16 mouse cellular contexts compared by ENCODE assay signal in genomic region chr5:120431001-120431583, GRCm38 (mm10). TPM values are rescaled to one million over a fixed set of nuclear protein-coding genes. Genes with fewer than 3 reads are reported as not detected.
DNase-seq lines count a peak whose midpoint lies in the region; ATAC-seq and TF ChIP-seq lines count a peak whose summit lies in the region.
"Had no signal": no experiment of that assay in that cellular context is flagged by ENCODE, and none has a peak within 500 bp of the region (broad histone marks: within the 10 kb centered on the region; RNA-seq: fewer than 3 reads in every experiment).

No protein-coding gene starts in this region.

- H3K27ac ChIP-seq in ES-E14 (ENCODE audit: insufficient read depth, low read depth, low read length, poor library complexity, severe bottlenecking), result no peak overlapping the region
- peak overlapping the region; percentile 97 for H3K27ac ChIP-seq in hindbrain, embryonic 13.5 days
- peak overlapping the region; percentile 81 for H3K27ac ChIP-seq in midbrain, embryonic 15.5 days
- H3K27ac ChIP-seq in gastrocnemius, adult 2 months, result no peak overlapping the region
- H3K27ac ChIP-seq: liver, embryonic 15.5 days had no signal

- no peak overlapping the region for H3K9ac ChIP-seq in ES-E14 (ENCODE audit: insufficient read depth, low read depth, low read length, poor library complexity, severe bottlenecking)
- H3K9ac ChIP-seq in hindbrain, embryonic 13.5 days, result peak overlapping the region; percentile 96
- peak overlapping the region; percentile 56 for H3K9ac ChIP-seq in midbrain, embryonic 15.5 days
- H3K9ac ChIP-seq: liver, embryonic 15.5 days had no signal

- peaks cover 94% of the 10 kb centered on the region for H3K27me3 ChIP-seq in hindbrain, embryonic 13.5 days
- peaks cover 60% of the 10 kb centered on the region for H3K27me3 ChIP-seq in midbrain, embryonic 15.5 days (replicated peaks)

- no peak overlapping the region; a peak in 1 of 4 replicates for H3K4me3 ChIP-seq in ES-E14 (ENCODE audit: insufficient read depth in 1 of 2, low read depth in 1 of 2, low read length in 2 of 2, poor library complexity in 1 of 2, severe bottlenecking in 1 of 2)
- peak overlapping the region; percentile 67 for H3K4me3 ChIP-seq in hindbrain, embryonic 13.5 days
- H3K4me3 ChIP-seq in midbrain, embryonic 15.5 days, result peak overlapping the region; percentile 46
- no peak overlapping the region for H3K4me3 ChIP-seq in gastrocnemius, adult 2 months
- H3K4me3 ChIP-seq: liver, embryonic 15.5 days had no signal

- peak overlapping the region; percentile 74 for H3K4me2 ChIP-seq in hindbrain, embryonic 13.5 days
- peak overlapping the region; percentile 54 for H3K4me2 ChIP-seq in midbrain, embryonic 15.5 days
- H3K4me2 ChIP-seq: liver, embryonic 15.5 days had no signal

- in situ Hi-C loops in ES-E14 (cut with MboI; ENCODE audit: low sequenced_read_pairs in 2 of 2, unreplicated experiment in 2 of 2), result loop anchor here (5.0 to 10.0 kb wide), 3 partner anchors 594 to 759 kb away; partner anchors contain the start of gene Tbx3 (in 2 of the 2)

- H3K9me3 ChIP-seq in ES-E14 (ENCODE audit: control insufficient read depth, insufficient read depth, low read depth, low read length), result no peaks in the 10 kb centered on the region
- no peaks in the 10 kb centered on the region for H3K9me3 ChIP-seq in hindbrain, embryonic 13.5 days
- H3K9me3 ChIP-seq in midbrain, embryonic 15.5 days, result no peaks in the 10 kb centered on the region
- H3K9me3 ChIP-seq: liver, embryonic 15.5 days had no signal

- H3K4me1 ChIP-seq in ES-E14 (ENCODE audit: control insufficient read depth in 2 of 2, insufficient read depth in 2 of 2, low read length in 2 of 2, poor library complexity in 1 of 2), result peaks cover 0 to 14% of the 10 kb centered on the region in 2 experiments; a peak in 1 of 4 replicates
- H3K4me1 ChIP-seq in hindbrain, embryonic 13.5 days (replicated peaks), result peaks cover 26% of the 10 kb centered on the region
- peaks cover 21% of the 10 kb centered on the region for H3K4me1 ChIP-seq in midbrain, embryonic 15.5 days

- DNase-seq in ES-E14 (ENCODE audit: low read depth, low spot score), result no peak
- DNase-seq in embryo, embryonic 9.5 days (ENCODE audit: extremely low spot score), result peak; percentile 53
- DNase-seq in gastrocnemius, postnatal 36 days, result no peak
- DNase-seq in gastrocnemius, adult 2 months, result no peak
- no peak for DNase-seq in adrenal gland, postnatal 4 days (ENCODE audit: low spot score in 2 of 2)
- DNase-seq: kidney, postnatal 36 days had no signal

- 1% methylated on average over 30 of the region's 30 CpGs for WGBS in hindbrain, embryonic 13.5 days
- WGBS in midbrain, embryonic 15.5 days, result 1% methylated on average over 30 of the region's 30 CpGs

- no peaks in the 10 kb centered on the region for H3K36me3 ChIP-seq in ES-E14 (ENCODE audit: control insufficient read depth, insufficient read depth, low read length, poor library complexity, severe bottlenecking)
- H3K36me3 ChIP-seq in hindbrain, embryonic 13.5 days, result peaks cover 4% of the 10 kb centered on the region; the same call in 1 of the 2 replicates
- no peaks in the 10 kb centered on the region for H3K36me3 ChIP-seq in midbrain, embryonic 15.5 days (replicated peaks)
- H3K36me3 ChIP-seq: liver, embryonic 15.5 days had no signal

- TF ChIP-seq CTCF in gastrocnemius, adult 2 months (IDR thresholded peaks at IDR 0.05), result no peak

- no peak for ATAC-seq in hindbrain, embryonic 13.5 days (ENCODE audit: low FRiP score)
- no peak for ATAC-seq in midbrain, embryonic 15.5 days (replicated peaks)
- ATAC-seq in erythroid progenitor cell, adult 5-6 weeks (replicated peaks; ENCODE audit: low FRiP score, poor library complexity, severe bottlenecking), result no peak

- intact Hi-C loops in gastrocnemius, postnatal 36 days (cut with DNase I), result no loop called here
- intact Hi-C loops in gastrocnemius, adult 2 months (cut with DNase I), result no loop called here

TF ChIP-seq in ES-E14, 5 proteins besides CTCF, POLR2A, EP300 and RAD21:
- peak; percentile 62 for TF ChIP-seq HCFC1 (IDR thresholded peaks at IDR 0.05; ENCODE audit: borderline replicate concordance, insufficient read depth, low read length)
- no peak for TF ChIP-seq CHD2 (IDR thresholded peaks at IDR 0.05; ENCODE audit: low read depth, low read length)

RNA-seq across cellular contexts. Expression of gene Lhx5, which starts 0.4 kb away (rescaled TPM):
- 0.13 and 0.16 TPM in 2 replicates for total RNA-seq in ES-E14 (2012; rRNA removed)
- polyA plus RNA-seq in hindbrain, embryonic 13.5 days (2015; fragmentation: Nextera tagmentation; extraction: Ambion mirVana), result 48.9 and 50.7 TPM in 2 replicates
- polyA plus RNA-seq in midbrain, embryonic 15.5 days (2015; fragmentation: Nextera tagmentation; extraction: Ambion mirVana), result 36.8 and 41.5 TPM in 2 replicates
- total RNA-seq in gastrocnemius, postnatal 36 days (2021), result not detected
- not detected in 2 replicates for total RNA-seq in erythroid progenitor cell, adult 5-6 weeks (2015; ENCODE audit: low replicate concordance)
- total RNA-seq in erythroid progenitor cell, adult 5-6 weeks (2017; ENCODE audit: low replicate concordance), result not detected in 2 replicates
- not detected for total RNA-seq in gastrocnemius, adult 2 months (2021)
- total RNA-seq in adrenal gland, postnatal 4 days (2021), result not detected
- total RNA-seq: CH12.LX; granulocyte monocyte progenitor cell, adult 5-6 weeks; heart, postnatal 25 days; megakaryocyte, adult 5-6 weeks had no signal
- polyA plus RNA-seq: liver, embryonic 15.5 days; urinary bladder, adult 2 months had no signal

RNA-seq across cellular contexts. Expression of gene Sdsl, which starts 41.5 kb away (rescaled TPM):
- 0.67 TPM in 1 of 2 replicates, not detected in the other for total RNA-seq in ES-E14 (2012; rRNA removed)
- 6.4 and 6.7 TPM in 2 replicates for polyA plus RNA-seq in hindbrain, embryonic 13.5 days (2015; fragmentation: Nextera tagmentation; extraction: Ambion mirVana)
- polyA plus RNA-seq in midbrain, embryonic 15.5 days (2015; fragmentation: Nextera tagmentation; extraction: Ambion mirVana), result 5.6 and 6.0 TPM in 2 replicates
- total RNA-seq in gastrocnemius, postnatal 36 days (2021), result under 1 TPM; 0.59 to 0.77 TPM
- 4.2 TPM in 1 of 2 replicates, not detected in the other for total RNA-seq in erythroid progenitor cell, adult 5-6 weeks (2015; ENCODE audit: low replicate concordance)
- total RNA-seq in erythroid progenitor cell, adult 5-6 weeks (2017; ENCODE audit: low replicate concordance), result 2.7 and 4.8 TPM in 2 replicates
- total RNA-seq in gastrocnemius, adult 2 months (2021), result 1 to 10 TPM in 1 of 2 experiments, under 1 TPM in 1; 0.41 to 1.1 TPM
- 10 to 100 TPM; 61.7 to 63.9 TPM for total RNA-seq in adrenal gland, postnatal 4 days (2021)

RNA-seq across cellular contexts. Expression of gene Sds, which starts 45.2 kb away (rescaled TPM):
- total RNA-seq in ES-E14 (2012; rRNA removed), result 0.22 TPM in 1 of 2 replicates, not detected in the other
- not detected in 2 replicates for polyA plus RNA-seq in hindbrain, embryonic 13.5 days (2015; fragmentation: Nextera tagmentation; extraction: Ambion mirVana)
- 0.36 TPM in 1 of 2 replicates, not detected in the other for polyA plus RNA-seq in midbrain, embryonic 15.5 days (2015; fragmentation: Nextera tagmentation; extraction: Ambion mirVana)
- total RNA-seq in gastrocnemius, postnatal 36 days (2021), result under 1 TPM in 1 of 2 experiments, not detected in 1; 0.20 TPM
- total RNA-seq in erythroid progenitor cell, adult 5-6 weeks (2015; ENCODE audit: low replicate concordance), result not detected in 2 replicates
- not detected in 2 replicates for total RNA-seq in erythroid progenitor cell, adult 5-6 weeks (2017; ENCODE audit: low replicate concordance)
- total RNA-seq in gastrocnemius, adult 2 months (2021), result under 1 TPM; 0.26 to 0.70 TPM
- 1 to 10 TPM in 1 of 2 experiments, not detected in 1; 1.8 TPM for total RNA-seq in adrenal gland, postnatal 4 days (2021)
- total RNA-seq: CH12.LX; granulocyte monocyte progenitor cell, adult 5-6 weeks; left cerebral cortex, postnatal 10 days; megakaryocyte, adult 5-6 weeks had no signal
- polyA plus RNA-seq: urinary bladder, adult 2 months had no signal

Comparison
In these comparisons a context has a peak if more than half of its experiments do, and no peak if none do; other contexts are left out.
1. H3K27ac ChIP-seq: peak in hindbrain, embryonic 13.5 days (single experiment) and midbrain, embryonic 15.5 days (single experiment); none in ES-E14 (single experiment) and gastrocnemius, adult 2 months (single experiment).
2. H3K4me3 ChIP-seq: peak in hindbrain, embryonic 13.5 days (single experiment) and midbrain, embryonic 15.5 days (single experiment); none in ES-E14 (0 of 2) and gastrocnemius, adult 2 months (single experiment).
3. RNA of gene Sdsl, which starts 41.5 kb away (total RNA-seq): 61.7 to 63.9 TPM in adrenal gland, postnatal 4 days; 2.7 to 4.8 TPM in erythroid progenitor cell, adult 5-6 weeks, 0.41 to 1.1 TPM in gastrocnemius, adult 2 months, 0.59 to 0.77 TPM in gastrocnemius, postnatal 36 days and 0.67 TPM in ES-E14; every median in the first group is over 10 times any median in the second.